Mouse (Mus musculus) CH12.LX (cell line): ENCODE measurements around the gene Mpzl2. TPM values are rescaled to one million over a fixed set of nuclear protein-coding genes. Genes with fewer than 3 reads are reported as not detected.
A peak's percentile ranks its signal among the peaks of the same experiment; 100 is the strongest.

Experiments used
- DNase-seq: peaks from one replicate; pipeline ENCODE4 v3.0.0-alpha.2; 2013; ENCODE audit errors: extremely low read depth
- H3K27ac ChIP-seq: 2 replicates; pipeline ENCODE4 v1.5.1; 2012; ENCODE audit warnings: low read depth, mild to moderate bottlenecking, control low read depth, moderate library complexity; ENCODE audit not compliant: insufficient read depth
- H3K27me3 ChIP-seq: replicated peaks from 2 replicates; pipeline ENCODE3; 2012; ENCODE audit warnings: inconsistent platforms
- H3K36me3 ChIP-seq, 2 experiments: replicated peaks in 1 of 2; 2 replicates each; pipeline versions ENCODE3 to v1.6.1; 2012; ENCODE audit warnings: inconsistent platforms in 1 of 2, low read length in 1 of 2, mild to moderate bottlenecking in 1 of 2, mixed read lengths in 1 of 2, moderate library complexity in 1 of 2; ENCODE audit not compliant: control insufficient read depth in 1 of 2, insufficient read depth in 1 of 2
- H3K4me1 ChIP-seq, 2 experiments: 2 replicates each; pipeline ENCODE4 v1.6.1; 2012; ENCODE audit warnings: inconsistent platforms in 1 of 2, moderate library complexity in 1 of 2; ENCODE audit not compliant: insufficient read depth in 2 of 2, control insufficient read depth in 1 of 2
- H3K4me2 ChIP-seq: 2 replicates; pipeline ENCODE4 v1.6.1; 2012; ENCODE audit warnings: low read depth, mild to moderate bottlenecking, control low read depth; ENCODE audit not compliant: poor library complexity, insufficient read depth, severe bottlenecking
- H3K4me3 ChIP-seq, 3 experiments: fragments of 150-350 bp in 1 of 3; sonication (generic) in 1 of 3; replicated peaks in 1 of 3; 2 replicates each; pipeline versions ENCODE3 to v1.5.1; 2011 to 2012; ENCODE audit warnings: low read depth in 2 of 3, low read length in 2 of 3, mild to moderate bottlenecking in 2 of 3, moderate library complexity in 2 of 3, control low read depth in 1 of 3, improper control_type of control experiment in 1 of 3, inconsistent platforms in 1 of 3, mixed read lengths in 1 of 3; ENCODE audit not compliant: poor library complexity in 1 of 3
- H3K79me2 ChIP-seq: replicated peaks from 2 replicates; pipeline ENCODE4 v1.6.1; 2012; ENCODE audit warnings: mild to moderate bottlenecking, moderate library complexity; ENCODE audit not compliant: control insufficient read depth, poor library complexity, insufficient read depth, severe bottlenecking; ENCODE audit errors: extremely low read depth
- H3K9ac ChIP-seq: 2 replicates; pipeline ENCODE4 v1.6.1; 2012; ENCODE audit warnings: low read depth, mild to moderate bottlenecking, control low read depth, moderate library complexity; ENCODE audit not compliant: insufficient read depth
- H3K9me3 ChIP-seq: replicated peaks from 2 replicates; pipeline ENCODE3; 2012; ENCODE audit warnings: low read length, inconsistent platforms, mixed read lengths
- BHLHE40 ChIP-seq: IDR thresholded peaks from 2 replicates; pipeline ENCODE4 v1.6.1; 2011; ENCODE audit warnings: mild to moderate bottlenecking, low read depth, low read length, improper control_type of control experiment
- CHD1 ChIP-seq: IDR thresholded peaks from 2 replicates; pipeline ENCODE4 v1.6.1; 2012; ENCODE audit warnings: low read depth, low read length, improper control_type of control experiment, inconsistent platforms
- CHD2 ChIP-seq: IDR thresholded peaks from 2 replicates; pipeline ENCODE4 v1.6.1; 2011; ENCODE audit warnings: low read length, improper control_type of control experiment
- CTCF ChIP-seq, 2 experiments: IDR thresholded peaks in 1 of 2; conservative IDR thresholded peaks in 1 of 2; 2 replicates each; pipeline ENCODE4 v1.5.1; 2011 to 2012; ENCODE audit warnings: low read depth in 2 of 2, low read length in 2 of 2, improper control_type of control experiment in 1 of 2, inconsistent platforms in 1 of 2, mild to moderate bottlenecking in 1 of 2, moderate library complexity in 1 of 2
- ELF1 ChIP-seq: IDR thresholded peaks from 2 replicates; pipeline ENCODE4 v1.6.1; 2014; ENCODE audit warnings: low read depth, mild to moderate bottlenecking, inconsistent platforms, low read length, improper control_type of control experiment
- GABPA ChIP-seq: IDR thresholded peaks from 2 replicates; pipeline ENCODE4 v1.6.1; 2012; ENCODE audit warnings: low read depth, low read length, improper control_type of control experiment, inconsistent platforms; ENCODE audit not compliant: insufficient replicate concordance
- HCFC1 ChIP-seq: IDR thresholded peaks from 2 replicates; pipeline ENCODE4 v1.6.1; 2012; ENCODE audit warnings: low read depth, mild to moderate bottlenecking, inconsistent platforms, low read length, improper control_type of control experiment
- IRF4 ChIP-seq: IDR thresholded peaks from 2 replicates; pipeline ENCODE4 v1.6.1; 2014; ENCODE audit warnings: low read depth, mild to moderate bottlenecking, inconsistent platforms, low read length, improper control_type of control experiment
- JUND ChIP-seq: conservative IDR thresholded peaks from 2 replicates; pipeline ENCODE4 v1.6.1; 2011; ENCODE audit warnings: low read depth, low read length, improper control_type of control experiment
- KAT2A ChIP-seq: IDR thresholded peaks from 2 replicates; pipeline ENCODE4 v1.6.1; 2012; ENCODE audit warnings: low read length, improper control_type of control experiment, inconsistent platforms; ENCODE audit not compliant: insufficient replicate concordance
- MXI1 ChIP-seq: IDR thresholded peaks from 2 replicates; pipeline ENCODE4 v1.6.1; 2011; ENCODE audit warnings: mild to moderate bottlenecking, low read depth, low read length, improper control_type of control experiment
- MYC ChIP-seq: IDR thresholded peaks from 2 replicates; pipeline ENCODE4 v1.6.1; 2011; ENCODE audit warnings: low read depth, mild to moderate bottlenecking, improper control_type of control experiment, low read length
- PAX5 ChIP-seq: IDR thresholded peaks from 2 replicates; pipeline ENCODE4 v1.6.1; 2012; ENCODE audit warnings: low read length, inconsistent platforms, mixed read lengths
- POLR2AphosphoS2 ChIP-seq: IDR thresholded peaks from 2 replicates; pipeline ENCODE4 v1.6.1; 2011; ENCODE audit warnings: low read depth, low read length, improper control_type of control experiment
- RAD21 ChIP-seq: IDR thresholded peaks from 2 replicates; pipeline ENCODE4 v1.6.1; 2011; ENCODE audit warnings: low read depth, mild to moderate bottlenecking, low read length, improper control_type of control experiment, moderate library complexity
- RCOR1 ChIP-seq: conservative IDR thresholded peaks from 2 replicates; pipeline ENCODE4 v1.6.1; 2012; ENCODE audit warnings: low read depth, mild to moderate bottlenecking, inconsistent platforms, low read length, improper control_type of control experiment
- SIN3A ChIP-seq: IDR thresholded peaks from 2 replicates; pipeline ENCODE4 v1.6.1; 2012; ENCODE audit warnings: low read length, improper control_type of control experiment, inconsistent platforms
- SMC3 ChIP-seq: IDR thresholded peaks from 2 replicates; pipeline ENCODE4 v1.6.1; 2011; ENCODE audit warnings: low read depth, low read length, improper control_type of control experiment
- TCF12 ChIP-seq: IDR thresholded peaks from 2 replicates; pipeline ENCODE4 v1.6.1; 2014; ENCODE audit warnings: low read depth, mild to moderate bottlenecking, inconsistent platforms, low read length, improper control_type of control experiment
- UBTF ChIP-seq: IDR thresholded peaks from 2 replicates; pipeline ENCODE4 v1.6.1; 2012; ENCODE audit warnings: low read depth, mild to moderate bottlenecking, inconsistent platforms, low read length, improper control_type of control experiment, moderate library complexity
- ZC3H11A ChIP-seq: IDR thresholded peaks from 2 replicates; pipeline ENCODE4 v1.6.1; 2012; ENCODE audit warnings: low read depth, mild to moderate bottlenecking, inconsistent platforms, low read length, improper control_type of control experiment
- ZMIZ1 ChIP-seq: IDR thresholded peaks from 2 replicates; pipeline ENCODE4 v1.6.1; 2012; ENCODE audit warnings: low read depth, mild to moderate bottlenecking, inconsistent platforms, low read length, improper control_type of control experiment
- ZNF384 ChIP-seq: IDR thresholded peaks from 2 replicates; pipeline ENCODE4 v1.6.1; 2012; ENCODE audit warnings: low read depth, low read length, improper control_type of control experiment, inconsistent platforms
- dilution Hi-C: fragments of 300-500 bp; cut with MboI; formaldehyde crosslinking; loops from 2 replicates; pipeline ENCODE4 v1.14.3; 2020; ENCODE audit warnings: low sequenced_read_pairs; ENCODE audit not compliant: extremely low pct_unique_long_range_greater_than_20kb, extremely low pct_ligation_motif_present
- in situ Hi-C: fragments of 300-500 bp; cut with MboI; formaldehyde crosslinking; loops from 3 replicates; pipeline ENCODE4 v1.14.3; 2019; ENCODE audit warnings: low sequenced_read_pairs, low pct_ligation_motif_present, low pct_unique_long_range_greater_than_20kb, mixed read lengths
- polyA plus RNA-seq: library from polyadenylated mRNA; unstranded; fragments of >175 nt; gene quantifications from 2 replicates; pipeline ENCODE4 v1.2.1, GENCODE M21; 2012; ENCODE audit warnings: low read depth; ENCODE audit not compliant: insufficient read length
- total RNA-seq, 2 experiments: library from RNA; depleted of rRNA; stranded (reverse); fragments of 300-350 nt in 1 of 2; fragments of >200 nt in 1 of 2; gene quantifications; 2 replicates each; pipeline ENCODE4 v1.2.3; 2012 to 2014

The Mpzl2 gene
- total and polyA plus RNA-seq, 3 experiments = 0.27 to 0.36 (median 0.30) TPM

DNA sequence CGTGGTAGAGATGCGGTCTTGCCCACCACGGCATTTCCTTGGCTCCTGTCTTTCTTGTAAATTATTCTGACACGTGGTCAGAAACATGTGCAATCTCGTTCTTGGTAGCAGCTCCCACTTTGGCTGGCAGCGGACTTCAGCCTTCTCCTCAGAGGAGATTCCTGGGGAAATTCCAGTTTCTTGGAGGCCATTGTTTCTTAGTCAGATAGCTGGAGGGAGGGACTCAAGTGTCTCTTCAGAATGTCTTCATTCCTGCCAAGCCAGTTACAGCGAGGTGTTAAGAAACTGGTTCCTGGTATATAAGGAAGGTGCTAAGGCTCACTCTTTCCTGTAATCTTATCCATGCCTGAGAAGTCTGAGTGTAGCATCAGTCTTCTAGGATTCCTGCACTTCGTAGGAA, 12.2 kb upstream of the Mpzl2 start:
- H3K27me3 ChIP-seq = peaks cover 2% of the 10 kb centered on the region

DNA sequence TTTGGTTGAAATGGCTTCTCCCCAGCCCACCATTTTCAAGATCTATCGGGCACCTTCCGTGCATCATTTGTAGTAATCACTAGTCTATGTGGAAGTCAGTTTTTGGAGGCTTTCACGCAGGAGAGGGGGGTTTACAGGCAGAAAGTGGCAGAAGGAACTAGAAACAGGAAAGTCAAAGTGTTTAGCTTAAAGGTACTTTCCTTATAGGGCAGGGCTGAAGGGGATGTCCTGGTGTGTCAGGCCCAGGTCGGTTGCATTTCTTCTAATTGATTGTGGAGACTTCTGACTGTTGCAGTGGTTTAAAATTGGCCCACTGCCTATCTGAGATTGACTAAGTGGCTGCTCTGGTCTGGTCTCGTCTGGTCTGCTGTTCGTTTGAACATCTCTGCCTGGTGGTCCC, 9.3 kb upstream of the Mpzl2 start:
- in situ Hi-C loops = no loop called here
- dilution Hi-C loops = no loop called here
- H3K4me3 ChIP-seq = no peak overlapping the region
- no peaks in the 10 kb centered on the region for H3K79me2 ChIP-seq
- 0 out of 2 replicates have a peak overlapping the region, but pooled peaks have one; percentile 29 for H3K9ac ChIP-seq
- no peaks in the 10 kb centered on the region for H3K36me3 ChIP-seq
- H3K27me3 ChIP-seq = peaks cover 2% of the 10 kb centered on the region
- peak overlapping the region; percentile 90 for H3K27ac ChIP-seq
- DNase-seq = peak; percentile 66
- peaks cover 38 to 46% of the 10 kb centered on the region in 2 experiments for H3K4me1 ChIP-seq
- TF ChIP-seq BHLHE40 = no peak
- TF ChIP-seq TCF12 = 0 out of 2 replicates have a peak, but pooled peaks have one; percentile 10
- 0 out of 2 replicates have a peak, but pooled peaks have one; percentile 35 for TF ChIP-seq IRF4
- no peak for TF ChIP-seq HCFC1
- no peak for TF ChIP-seq UBTF
- TF ChIP-seq, all 38 proteins: peak for 2
- H3K9me3 ChIP-seq = no peaks in the 10 kb centered on the region
- H3K4me2 ChIP-seq = peak overlapping the region; percentile 78; the same call in 1 of the 2 replicates

More for the DNA sequence above, 12.2 kb upstream of the Mpzl2 start:
- dilution Hi-C loops (no loop called here), in situ Hi-C loops (loop anchor here (5.0 kb wide), 2 partner anchors 65 to 90 kb away; partner anchors contain the start of gene Scn2b)
- TF ChIP-seq CHD2 (no peak), CTCF (conservative IDR thresholded peaks at IDR 0.05 in 1 of 2, IDR thresholded peaks at IDR 0.05 in 1 of 2; ENCODE audit: low read depth in 2 of 2, low read length in 2 of 2) (no peak), ZMIZ1 (no peak), PAX5 (no peak), RCOR1 (no peak), SIN3A (no peak), MXI1 (no peak), RAD21 (no peak), GABPA (no peak), ZNF384 (no peak), ELF1 (no peak), JUND (no peak), POLR2AphosphoS2 (no peak), CHD1 (no peak), ZC3H11A (no peak), MYC (no peak), KAT2A (no peak), SMC3 (no peak)
- no peak for DNase-seq
- no peak overlapping the region for H3K4me3 ChIP-seq
- H3K4me2 ChIP-seq = no peak overlapping the region
- H3K4me1 ChIP-seq = peaks cover 43 to 58% of the 10 kb centered on the region in 2 experiments
- no peaks in the 10 kb centered on the region for H3K9me3 ChIP-seq
- no peak overlapping the region for H3K27ac ChIP-seq
- H3K36me3 ChIP-seq = no peaks in the 10 kb centered on the region
- no peaks in the 10 kb centered on the region for H3K79me2 ChIP-seq
- H3K9ac ChIP-seq = no peak overlapping the region
